Mouse (Mus musculus) bone marrow macrophage, adult 2 months (primary cell): Measurements from ENCODE around the gene Ndufa4l2. TPM values are rescaled to one million over a fixed set of nuclear protein-coding genes. Genes with fewer than 3 reads are reported as not detected.

ENCODE experiments used
- H3K27ac ChIP-seq: 2 replicates; pipeline ENCODE4 v1.5.1; 2012; ENCODE audit warnings: low read depth, low read length; ENCODE audit not compliant: insufficient read depth
- H3K4me1 ChIP-seq: 2 replicates; pipeline ENCODE4 v1.6.1; 2012; ENCODE audit warnings: low read length; ENCODE audit not compliant: control insufficient read depth, insufficient read depth
- H3K4me3 ChIP-seq: 2 replicates; pipeline ENCODE4 v1.5.1; 2012; ENCODE audit warnings: mild to moderate bottlenecking, low read length, moderate library complexity; ENCODE audit not compliant: insufficient read depth
- CTCF ChIP-seq: IDR thresholded peaks from 2 replicates; pipeline ENCODE4 v1.5.1; 2012; ENCODE audit warnings: low read depth, mild to moderate bottlenecking, low read length, moderate library complexity
- POLR2A ChIP-seq: IDR thresholded peaks from 2 replicates; pipeline ENCODE4 v1.6.1; 2012; ENCODE audit warnings: mild to moderate bottlenecking, low read depth, low read length, borderline replicate concordance
- polyA plus RNA-seq: library from polyadenylated mRNA; stranded (reverse); fragments of >200 nt; gene quantifications from 2 replicates; pipeline ENCODE4 v1.2.4, GENCODE M21; 2012; ENCODE audit not compliant: missing spikeins, insufficient read depth, insufficient read length

The Ndufa4l2 gene
- polyA plus RNA-seq, 1 experiment, result not detected

DNA sequence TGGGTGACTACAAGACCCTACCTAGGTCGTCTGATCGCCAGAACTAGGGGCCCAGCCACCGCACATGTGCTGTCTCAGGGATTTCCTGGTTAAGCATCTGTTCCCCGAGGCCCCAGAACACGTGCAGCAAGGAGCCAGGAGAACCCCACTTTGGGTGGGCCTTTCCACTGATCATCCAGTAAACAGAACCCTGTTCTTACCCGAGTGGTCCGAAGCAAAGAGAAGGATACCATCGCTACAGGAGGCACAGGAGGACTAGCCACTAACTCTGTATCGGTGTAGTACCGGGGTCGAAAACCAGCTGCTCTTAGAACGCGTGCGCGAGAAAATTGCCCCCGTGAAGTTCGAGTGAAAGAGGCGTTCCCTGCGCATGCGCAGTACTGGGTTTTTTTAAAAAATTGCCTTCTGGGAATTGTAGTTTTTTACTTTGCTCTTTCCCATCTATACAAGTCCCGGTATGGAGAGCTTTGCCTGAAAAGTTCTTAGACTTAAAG is 7.4 kb downstream of the Ndufa4l2 start, which contains the start of gene Shmt2:
Gene Shmt2, minus strand, starts transcription at position 357 of the 494 bp plus-strand sequence.
- Histone ChIP-seq H3K4me3 (peak within 1 kb of the TSS; percentile 86), H3K4me1 (peaks cover 17% of the 10 kb centered on the region), H3K27ac (peak within 1 kb of the TSS; percentile 18; the same call in 1 of the 2 replicates)
- TF ChIP-seq CTCF, result no peak
- TF ChIP-seq POLR2A, result no peak

- Histone ChIP-seq H3K27ac (no peak overlapping the region), H3K4me1 (peaks cover 17% of the 10 kb centered on the region), H3K4me3 (no peak overlapping the region)
- TF ChIP-seq POLR2A, result no peak
- TF ChIP-seq CTCF, result no peak
Observed at GRCm38 (mm10) chr10:127524646-127525255, 10.0 kb downstream of the Ndufa4l2 start.

DNA sequence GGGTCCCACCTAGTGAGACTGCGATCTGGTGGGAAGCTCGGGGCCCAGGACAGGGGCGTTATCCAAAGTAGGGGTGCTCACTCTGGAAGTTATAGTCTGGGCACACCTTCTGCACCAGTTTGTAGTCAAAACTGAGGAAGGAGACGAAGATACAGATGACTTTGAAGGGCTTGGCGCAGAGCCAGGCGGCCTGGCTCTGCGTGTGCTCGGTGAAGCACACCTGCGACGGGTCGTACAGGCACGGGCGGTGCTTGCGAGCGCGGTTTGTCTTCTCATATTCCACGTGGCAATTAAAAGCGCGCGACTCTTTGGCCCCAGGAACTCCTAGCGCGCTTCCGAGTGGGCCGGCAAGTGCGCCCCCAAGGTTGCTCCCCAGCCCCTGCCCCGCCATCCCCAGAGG is 11.3 kb downstream of the Ndufa4l2 start:
- Histone ChIP-seq H3K4me3 (peak overlapping the region; percentile 54), H3K27ac (no peak overlapping the region), H3K4me1 (peaks cover 7% of the 10 kb centered on the region)
- TF ChIP-seq POLR2A (no peak), CTCF (no peak)

GRCm38 (mm10) chr10:127526681-127527080 is 11.9 kb downstream of the Ndufa4l2 start:
- Histone ChIP-seq H3K4me1 (peaks cover 5% of the 10 kb centered on the region; the same call in 1 of the 2 replicates), H3K27ac (no peak overlapping the region), H3K4me3 (peak overlapping the region; percentile 54)
- TF ChIP-seq POLR2A (no peak), CTCF (no peak; the same call in 1 of the 2 replicates)

DNA sequence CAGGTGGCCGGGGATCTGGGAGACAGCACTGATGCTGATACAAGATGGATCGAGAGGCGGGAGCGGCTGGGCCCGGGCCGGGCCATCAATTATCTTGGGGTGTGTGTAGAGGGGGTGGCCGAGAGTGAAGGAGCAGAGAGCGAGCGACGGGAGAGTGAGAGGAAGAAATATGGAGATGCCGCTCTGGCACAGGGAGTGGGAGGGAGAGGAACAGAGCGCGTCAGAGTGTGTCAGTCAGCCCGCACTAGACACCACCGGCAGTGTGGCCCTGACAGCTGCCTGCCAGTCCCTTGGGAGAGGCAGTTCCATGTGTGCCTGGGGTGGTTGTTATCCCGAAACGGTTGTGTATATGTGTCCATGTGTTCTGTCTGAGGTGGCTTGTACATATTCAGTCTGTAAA is 12.7 kb downstream of the Ndufa4l2 start:
- TF ChIP-seq CTCF, result no peak
- no peak for TF ChIP-seq POLR2A
- Histone ChIP-seq H3K27ac (no peak overlapping the region), H3K4me3 (no peak overlapping the region), H3K4me1 (peaks cover 5% of the 10 kb centered on the region; the same call in 1 of the 2 replicates)

DNA sequence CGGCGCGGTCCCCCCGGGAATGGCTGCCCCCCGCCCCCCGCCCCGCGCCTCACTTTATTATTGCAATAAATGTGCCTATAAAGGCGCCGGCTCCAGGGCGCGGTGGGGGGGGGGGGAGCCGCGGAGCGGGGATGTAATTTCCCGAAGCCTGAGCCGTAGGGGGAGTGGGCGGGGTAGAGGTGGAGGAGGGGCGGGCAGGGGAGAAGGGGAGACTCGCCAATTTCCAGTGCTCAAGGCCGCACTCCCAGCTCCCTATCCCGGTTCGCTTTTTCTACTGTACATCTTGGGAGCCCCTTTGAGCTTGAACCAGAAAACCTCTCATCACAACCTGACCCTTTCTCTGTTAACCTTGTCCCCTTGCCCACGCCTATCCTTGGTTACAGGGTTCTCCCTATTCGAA is 16.2 kb downstream of the Ndufa4l2 start:
- Histone ChIP-seq H3K27ac (no peak overlapping the region), H3K4me1 (peaks cover 2% of the 10 kb centered on the region; the same call in 1 of the 2 replicates), H3K4me3 (no peak overlapping the region)
- TF ChIP-seq CTCF, result no peak
- no peak for TF ChIP-seq POLR2A

DNA sequence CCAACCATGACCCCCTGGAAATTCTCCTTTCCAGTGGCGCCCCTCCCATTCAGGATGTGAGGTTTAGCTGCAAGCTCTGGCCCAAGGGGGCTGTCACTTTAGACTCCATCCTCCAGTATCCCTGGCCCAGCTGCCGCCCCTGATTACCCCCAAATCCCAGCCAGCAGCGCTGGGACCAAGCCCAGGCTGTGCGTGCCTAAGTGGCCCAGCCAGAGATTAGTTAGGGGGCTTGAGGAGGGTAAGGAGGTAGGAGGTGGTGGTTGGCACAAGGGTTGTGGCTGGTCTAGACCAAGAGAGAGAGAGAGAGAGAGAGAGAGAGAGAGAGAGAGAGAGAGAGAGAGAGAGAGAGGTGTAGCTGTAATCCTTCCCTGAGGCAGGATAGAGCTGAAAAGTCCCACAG is 16.8 kb downstream of the Ndufa4l2 start:
- no peak for TF ChIP-seq POLR2A
- no peak for TF ChIP-seq CTCF
- Histone ChIP-seq H3K27ac (no peak overlapping the region), H3K4me3 (no peak overlapping the region), H3K4me1 (peaks cover under 1% of the 10 kb centered on the region; the same call in 1 of the 2 replicates)

DNA sequence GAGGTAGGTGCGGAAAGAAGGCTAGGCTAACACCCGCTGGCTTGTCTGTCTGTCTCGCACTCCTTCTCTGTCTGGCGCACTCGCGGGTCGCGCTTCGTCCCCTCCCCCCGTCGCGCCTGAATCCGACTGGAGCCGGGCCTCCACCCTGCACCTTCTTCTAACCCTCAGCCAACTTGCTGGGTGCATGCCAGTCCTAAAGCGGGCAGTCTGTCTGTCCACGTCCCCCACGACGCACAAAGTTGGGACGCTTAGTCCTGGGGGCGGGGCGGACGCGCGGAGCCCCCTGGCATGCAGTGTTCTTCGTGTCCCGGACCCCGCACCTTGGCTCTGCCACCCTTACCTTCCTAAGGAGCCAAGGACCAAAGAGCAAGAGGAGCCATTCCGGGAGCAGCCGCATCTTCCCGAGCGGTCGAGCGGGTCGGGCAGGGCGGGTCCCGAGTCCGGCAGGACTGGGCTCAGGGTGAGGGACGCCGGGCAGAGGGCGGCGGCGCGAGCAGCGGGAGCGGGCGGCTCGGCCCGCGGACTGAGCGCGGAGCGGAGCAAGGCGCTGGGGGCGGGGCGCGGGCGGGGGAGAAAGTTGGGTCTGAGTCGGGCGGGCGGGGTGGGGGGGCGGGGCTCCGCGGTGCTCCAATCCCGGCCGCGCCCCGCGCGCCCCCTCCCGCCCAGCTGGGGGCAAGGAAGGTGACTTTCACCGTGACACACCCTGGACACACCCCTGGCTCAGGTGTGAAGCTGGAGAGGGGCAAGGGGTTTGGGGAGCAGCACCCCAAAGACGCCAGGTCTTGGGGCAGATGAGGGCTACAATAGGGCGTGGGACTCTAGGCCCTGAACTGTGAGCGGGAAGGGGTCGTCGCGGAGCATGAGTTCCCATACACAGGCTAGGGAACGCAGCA is 19.5 kb downstream of the Ndufa4l2 start, which contains the start of gene Nxph4:
Gene Nxph4, minus strand, starts transcription at position 524 of the 893 bp plus-strand sequence.
- H3K4me1 ChIP-seq, result no peaks in the 10 kb centered on the region
- no peak for TF ChIP-seq CTCF
- TF ChIP-seq POLR2A, result no peak
- peak within 1 kb of the TSS; percentile 30 for H3K4me3 ChIP-seq

GRCm38 (mm10) chr10:127534929-127535384 is 20.2 kb downstream of the Ndufa4l2 start:
- no peak overlapping the region for H3K4me3 ChIP-seq
- no peaks in the 10 kb centered on the region for H3K4me1 ChIP-seq
- TF ChIP-seq POLR2A (no peak), CTCF (no peak)
- no peak overlapping the region for H3K27ac ChIP-seq

More for the DNA sequence above, 19.5 kb downstream of the Ndufa4l2 start, which contains the start of gene Nxph4:
- no peak within 1 kb of the TSS for H3K27ac ChIP-seq
